Mouse (Mus musculus) layer of hippocampus, adult 9-11 months (tissue): ENCODE results near the gene Doc2a.

Source experiments
- DNase-seq: peaks from one replicate; pipeline ENCODE4 v3.0.0; 2022

Doc2a gene

DNA sequence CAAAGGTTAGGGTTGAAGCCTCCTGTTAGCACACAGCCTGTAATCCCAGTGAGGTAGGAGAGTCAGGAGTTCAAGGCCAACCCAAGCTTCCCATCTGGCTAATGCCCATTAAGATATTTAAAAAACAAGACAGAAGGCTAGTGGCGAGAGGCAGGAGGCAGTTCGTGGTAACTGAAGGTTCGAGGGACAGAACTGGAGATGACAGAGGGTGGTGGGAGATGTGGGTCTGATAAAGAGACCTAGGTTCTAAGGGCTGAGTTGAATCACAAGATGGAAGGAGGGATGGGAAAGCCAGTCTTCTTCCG is at the start of gene Doc2a:
TSS of gene Doc2a (plus strand) at position 301 of the 305 bp plus-strand sequence.
- DNase-seq = no peak

DNA sequence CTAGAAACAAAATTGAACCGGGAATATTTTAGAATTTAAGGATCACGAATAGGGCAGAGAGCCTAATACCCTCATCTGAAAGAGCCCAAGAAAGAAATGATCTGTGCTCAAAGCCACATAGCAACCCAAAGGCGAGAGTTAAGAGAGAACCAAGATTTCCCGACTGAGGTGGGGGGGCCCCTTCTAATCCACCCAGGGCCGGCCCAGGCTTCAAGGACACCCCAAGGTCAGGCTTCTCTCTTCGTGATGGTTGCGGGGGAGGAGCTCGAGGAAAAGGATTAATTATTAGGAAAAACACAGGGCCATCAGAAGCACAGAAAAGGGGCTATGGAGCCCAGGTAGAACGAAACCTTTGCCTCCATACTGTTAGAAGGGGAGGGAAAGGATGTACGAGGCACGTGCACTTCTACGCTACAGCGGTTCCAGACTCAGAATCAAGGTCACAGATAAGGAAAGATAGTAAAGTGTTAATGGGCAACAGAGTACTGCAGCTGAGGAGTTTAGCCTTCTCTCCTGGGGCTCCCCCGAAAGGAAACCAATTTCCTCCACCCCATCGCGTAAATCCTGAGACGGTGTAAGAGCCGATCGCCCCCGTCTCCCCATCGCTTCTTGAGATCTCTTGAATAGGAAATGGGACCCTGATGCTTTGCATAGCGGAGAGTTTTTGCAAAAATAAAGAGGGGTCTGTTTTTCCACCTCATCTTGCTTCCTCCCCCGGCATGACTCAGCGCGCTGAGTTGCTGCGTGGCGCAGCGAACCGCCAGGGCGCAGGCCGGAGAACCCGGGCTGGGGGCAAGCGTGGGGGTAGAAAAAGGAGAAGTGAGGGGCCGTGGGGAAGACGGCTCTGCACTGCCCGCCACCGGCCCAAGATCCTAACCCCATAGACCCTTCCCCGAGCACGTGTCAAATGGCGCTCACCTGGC is 48.8 kb upstream of the Doc2a start:
- DNase-seq = no peak

DNA sequence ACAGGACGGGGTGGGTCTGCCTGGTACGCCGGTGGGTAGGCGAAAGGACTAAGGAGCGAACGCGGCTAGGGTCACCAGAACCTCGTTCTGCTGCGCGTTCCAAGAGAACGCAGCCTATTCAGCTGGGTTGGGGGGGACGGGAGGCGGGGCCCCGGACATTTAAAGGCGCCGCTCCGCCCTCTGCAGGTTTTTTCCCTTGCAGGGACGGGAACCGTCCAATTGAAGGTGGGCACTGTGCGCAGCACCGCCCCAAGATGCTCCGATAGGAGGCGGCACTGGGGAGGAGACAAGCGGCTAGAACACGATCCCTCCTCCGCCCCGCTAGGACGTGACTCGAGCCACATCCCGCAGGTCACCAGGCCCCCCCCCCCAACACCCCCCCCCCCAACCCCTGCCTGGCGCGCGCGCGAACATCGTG is 48.2 kb upstream of the Doc2a start:
- peak; percentile 98 for DNase-seq

DNA sequence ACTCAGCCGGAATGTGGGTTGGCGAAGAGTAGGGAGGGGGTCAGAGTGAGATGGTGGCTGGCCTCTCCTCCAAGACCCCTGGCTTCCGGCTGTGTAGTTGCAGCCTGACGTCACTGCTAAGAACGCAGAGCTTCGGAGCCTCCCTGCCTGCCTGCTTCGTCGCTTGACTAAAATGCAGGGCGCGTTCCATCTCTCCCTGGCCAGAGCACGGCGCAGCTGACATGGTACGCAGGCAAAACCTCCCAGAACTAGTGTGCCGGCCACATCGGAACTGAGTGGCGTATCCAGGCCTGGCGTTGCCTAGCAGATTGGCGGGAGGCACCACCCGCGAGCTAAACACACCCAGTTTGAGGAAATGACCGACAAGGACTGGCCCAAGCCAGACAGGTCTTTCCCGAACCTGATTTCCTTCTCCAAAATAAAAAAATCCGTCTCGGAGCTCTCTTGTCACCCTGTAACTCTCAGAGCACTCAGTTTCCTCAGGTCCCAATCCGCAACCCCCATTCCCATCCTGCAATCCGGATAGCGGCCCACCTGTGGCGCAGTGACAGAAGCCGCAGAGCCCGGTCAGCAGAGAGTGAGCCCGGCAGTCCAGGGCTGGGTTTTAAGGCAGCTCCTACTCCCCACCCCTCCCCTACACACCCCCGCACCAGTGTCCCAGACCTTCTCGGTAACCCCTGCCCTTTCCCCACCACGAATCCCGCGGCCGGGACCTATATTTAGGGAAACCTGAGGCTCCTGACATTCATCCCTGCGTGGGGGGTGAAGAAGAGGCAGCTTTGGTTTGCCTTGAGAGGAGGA is 47.5 kb upstream of the Doc2a start:
- no peak for DNase-seq

DNA sequence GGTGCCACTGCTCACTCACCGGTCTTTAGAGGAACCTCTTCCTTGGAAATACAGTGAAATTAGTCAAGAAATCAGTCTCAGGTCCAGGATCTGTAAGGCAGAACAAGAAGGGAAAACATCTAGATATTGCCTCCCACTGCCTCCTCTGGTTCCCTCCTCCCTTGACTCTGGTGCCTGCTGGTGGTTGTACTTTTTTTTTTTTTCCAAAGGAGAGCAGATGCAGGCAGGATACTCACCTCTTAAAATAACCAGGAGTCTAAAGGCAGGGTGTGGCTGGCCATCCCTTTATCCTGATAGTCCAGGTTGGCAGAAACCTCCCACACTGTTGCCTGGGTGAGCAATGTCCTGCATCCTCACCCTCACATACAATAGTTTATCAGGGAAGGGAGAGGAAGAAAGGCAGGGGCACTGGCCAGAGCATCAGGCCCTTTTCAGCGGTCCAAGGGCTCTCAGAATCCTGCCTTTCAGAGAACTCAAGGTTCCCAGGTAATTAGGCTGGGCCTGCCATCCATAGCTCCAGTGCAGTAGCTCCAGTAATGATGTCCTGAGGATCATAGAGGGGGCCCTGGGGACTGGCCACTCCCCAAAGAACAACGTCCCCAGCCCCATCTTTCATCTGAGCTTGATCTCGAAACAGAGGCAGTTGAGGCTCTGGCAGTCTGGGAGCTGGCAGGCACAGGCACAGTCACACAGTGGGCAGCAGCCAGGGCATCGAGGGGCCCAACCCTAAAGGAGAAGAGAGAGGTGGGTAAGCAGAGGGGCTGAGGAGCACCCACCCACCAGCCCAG is 46.8 kb upstream of the Doc2a start:
- no peak for DNase-seq

DNA sequence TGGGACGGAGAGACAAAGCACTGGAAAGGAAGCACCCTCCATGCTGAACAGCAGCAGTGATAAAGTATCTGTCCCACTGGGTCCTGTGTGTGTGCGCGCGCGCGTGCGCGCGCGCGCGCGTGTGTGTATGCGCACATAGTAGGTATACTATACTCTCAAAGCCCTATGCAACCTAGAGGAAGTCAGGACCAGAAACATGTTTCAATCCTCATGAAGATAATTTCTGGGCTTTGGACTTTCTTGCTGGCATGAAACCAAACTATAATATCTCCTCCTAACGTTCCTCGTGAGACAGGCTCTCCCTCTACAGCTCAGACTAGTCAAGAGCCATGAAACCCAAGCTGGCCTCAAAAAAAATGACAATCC is 46.2 kb upstream of the Doc2a start:
- DNase-seq = no peak

DNA sequence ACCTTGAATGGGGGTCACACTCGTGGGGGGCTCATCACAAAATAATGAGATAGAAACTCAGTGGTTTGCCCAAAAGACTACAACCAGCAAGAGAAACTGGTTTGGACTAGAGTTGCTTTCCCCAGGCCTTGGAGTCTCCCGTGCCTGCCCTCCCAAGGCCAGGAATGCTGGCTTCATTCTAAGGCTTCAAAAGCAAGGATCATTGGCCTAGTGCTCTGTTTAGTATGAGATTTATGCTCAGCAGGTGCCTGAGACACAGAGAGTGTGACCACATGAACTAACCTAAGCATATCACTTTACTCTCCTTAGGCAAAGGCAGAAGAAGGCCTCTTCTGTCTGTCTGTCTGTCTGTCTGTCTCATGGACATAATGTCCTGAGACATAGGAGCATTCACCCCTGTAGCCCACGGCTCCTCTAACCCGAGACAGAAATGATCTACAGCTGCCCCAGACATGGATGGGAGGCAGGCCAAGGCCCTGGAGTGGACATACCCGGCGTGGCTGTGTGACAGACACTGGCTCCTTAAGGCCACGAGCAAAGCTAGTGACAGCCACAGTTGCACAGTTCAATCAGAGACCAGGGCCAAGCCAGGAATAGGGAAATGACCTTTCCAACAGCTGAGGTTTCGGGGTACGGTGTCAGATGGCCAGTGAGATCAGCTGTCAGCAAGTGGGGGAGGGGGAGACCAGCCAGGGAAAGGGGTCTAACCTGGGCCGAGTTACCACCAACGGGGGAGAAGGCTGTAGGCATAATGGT is 44.9 kb upstream of the Doc2a start:
- DNase-seq = no peak

DNA sequence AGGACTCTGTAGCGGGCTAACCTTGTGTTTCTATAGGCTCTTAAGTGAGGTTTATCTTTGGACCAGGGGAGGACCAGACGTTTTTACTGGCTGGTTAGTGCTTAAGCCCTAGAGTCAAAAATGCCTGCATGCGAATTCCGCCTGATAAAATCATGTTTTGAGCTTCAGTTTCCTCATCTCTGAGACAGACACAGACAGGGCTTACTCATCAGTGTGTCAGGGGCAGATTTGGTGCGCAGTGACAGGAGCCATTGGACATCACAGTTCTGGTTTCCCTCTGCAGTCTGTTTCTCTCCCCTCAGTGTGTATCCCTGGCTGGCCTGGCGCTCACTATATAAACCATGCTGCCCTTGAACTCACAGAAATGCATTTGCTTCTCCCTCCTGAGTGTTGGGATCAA is 44.0 kb upstream of the Doc2a start:
- DNase-seq = no peak

DNA sequence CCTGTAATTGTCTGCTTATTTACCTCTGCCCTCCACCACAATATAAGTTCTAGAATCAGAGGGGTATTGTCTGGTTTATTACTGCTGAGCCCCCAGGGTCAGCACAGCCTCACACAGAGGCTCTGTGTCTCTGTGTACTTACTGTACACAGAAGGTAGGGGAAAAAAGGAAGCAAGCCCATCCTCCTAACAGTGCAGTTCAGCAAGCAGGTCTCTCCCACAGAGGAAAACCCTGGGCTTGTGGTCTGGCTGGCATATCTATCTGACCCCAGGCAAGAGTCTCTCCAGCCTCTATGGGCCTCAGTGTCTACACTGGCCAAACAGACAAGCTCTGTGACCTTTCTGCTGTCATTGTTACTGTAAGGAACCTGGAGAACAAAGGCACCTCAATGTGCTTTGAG is 43.5 kb upstream of the Doc2a start:
- no peak for DNase-seq

DNA sequence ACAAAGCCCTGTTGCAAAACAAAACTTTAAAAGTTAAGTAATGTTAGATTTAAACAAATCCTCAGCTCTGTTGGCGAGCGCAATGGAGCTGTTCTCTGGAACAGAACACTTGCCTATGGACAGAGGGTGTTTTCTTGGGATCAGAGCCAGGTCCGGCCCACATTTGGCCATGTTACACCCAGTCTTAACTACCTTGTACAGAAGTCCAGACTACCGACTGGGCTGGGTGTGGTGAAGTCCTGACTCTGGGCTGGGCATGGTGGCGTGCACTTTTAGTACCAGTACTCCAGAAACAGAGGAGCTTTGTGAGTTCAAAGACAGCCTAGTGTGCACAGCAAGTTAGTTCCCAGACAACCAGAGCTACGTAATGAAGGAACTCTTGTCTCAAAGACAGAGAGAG is 40.3 kb upstream of the Doc2a start:
- no peak for DNase-seq

DNA sequence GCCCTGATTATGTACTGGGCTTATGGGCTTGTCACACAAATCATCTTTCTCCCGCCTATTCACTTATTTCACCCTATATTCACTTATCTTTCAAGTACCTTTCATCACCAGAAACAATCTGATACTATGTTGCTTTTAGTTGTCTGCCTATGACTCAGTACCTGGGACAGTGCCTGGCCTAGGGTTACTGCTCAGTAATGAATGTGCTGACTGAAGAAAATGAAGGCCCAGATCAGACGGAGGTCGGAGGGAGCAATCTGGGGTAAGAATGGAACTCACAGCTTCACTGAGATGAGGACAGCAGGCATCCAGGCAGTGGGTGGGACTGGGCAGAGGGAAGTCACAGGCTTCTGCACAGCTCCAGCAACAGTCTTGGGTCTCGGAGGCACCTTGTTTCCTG is 39.8 kb upstream of the Doc2a start:
- no peak for DNase-seq

DNA sequence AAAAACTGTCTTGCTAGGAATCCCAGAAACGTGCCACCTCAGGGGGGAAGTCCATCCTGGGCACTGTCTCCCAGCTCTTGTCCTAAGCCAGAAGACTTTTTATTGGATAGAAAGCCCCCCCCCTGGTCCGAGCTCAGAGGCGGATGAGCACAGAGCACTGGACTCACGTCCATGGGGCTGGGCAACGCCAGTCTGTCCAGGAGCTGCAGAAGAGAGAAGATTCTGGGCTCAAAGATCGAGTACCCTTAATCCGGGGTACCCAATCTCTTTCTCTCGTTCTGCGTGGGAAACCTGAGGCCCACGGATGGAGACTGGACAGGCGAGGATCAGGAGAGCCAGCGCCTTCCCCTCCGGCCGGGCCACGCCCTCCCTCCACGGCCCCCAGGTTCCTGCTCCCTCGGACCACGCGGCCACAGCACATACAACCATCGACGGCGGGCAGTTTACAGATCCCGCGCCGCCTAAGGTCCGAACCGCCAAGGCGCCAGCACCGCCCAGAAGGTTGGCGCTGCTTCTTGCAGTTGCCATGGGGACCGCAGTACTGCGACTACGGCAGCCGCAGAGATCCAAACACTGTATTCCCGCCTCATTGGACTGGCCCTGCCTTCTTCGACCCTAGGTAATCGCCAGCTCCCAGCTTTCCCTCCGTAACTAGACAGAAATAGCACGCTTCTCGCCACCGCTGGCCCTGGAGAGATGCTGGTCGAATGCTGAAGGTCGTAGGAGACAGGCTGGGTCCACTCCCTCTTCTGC is 38.3 kb upstream of the Doc2a start:
- DNase-seq = peak; percentile 88

DNA sequence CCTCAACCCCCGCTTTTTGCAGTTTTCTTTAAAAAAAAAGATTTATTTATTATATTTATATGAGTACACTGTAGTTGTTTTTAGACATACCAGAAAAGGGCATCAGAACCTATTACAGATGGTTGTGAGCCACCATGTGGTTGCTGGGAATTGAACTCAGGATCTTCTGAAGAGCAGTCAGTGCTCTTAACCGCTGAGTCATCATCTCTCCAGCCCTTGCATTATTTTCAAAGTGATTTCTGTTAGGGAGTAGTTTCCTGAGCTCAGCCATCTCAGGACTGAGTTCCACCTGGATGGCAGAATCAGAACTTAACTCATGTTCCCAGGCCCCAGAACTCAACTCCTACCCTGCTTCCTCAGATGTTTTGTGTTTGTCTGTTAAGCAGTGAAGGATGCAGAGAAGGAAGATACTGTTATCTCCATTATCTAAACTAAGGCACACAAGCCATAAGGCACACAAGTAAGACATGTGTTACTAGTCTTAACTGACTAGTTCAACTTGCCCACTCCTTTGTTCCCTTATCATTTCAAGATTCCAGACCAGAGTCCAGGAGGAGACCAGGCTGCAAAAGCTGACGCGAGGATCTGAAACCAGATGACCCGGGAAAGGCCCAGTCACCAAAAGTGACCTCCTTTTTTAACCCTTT is 37.4 kb upstream of the Doc2a start:
- no peak for DNase-seq

DNA sequence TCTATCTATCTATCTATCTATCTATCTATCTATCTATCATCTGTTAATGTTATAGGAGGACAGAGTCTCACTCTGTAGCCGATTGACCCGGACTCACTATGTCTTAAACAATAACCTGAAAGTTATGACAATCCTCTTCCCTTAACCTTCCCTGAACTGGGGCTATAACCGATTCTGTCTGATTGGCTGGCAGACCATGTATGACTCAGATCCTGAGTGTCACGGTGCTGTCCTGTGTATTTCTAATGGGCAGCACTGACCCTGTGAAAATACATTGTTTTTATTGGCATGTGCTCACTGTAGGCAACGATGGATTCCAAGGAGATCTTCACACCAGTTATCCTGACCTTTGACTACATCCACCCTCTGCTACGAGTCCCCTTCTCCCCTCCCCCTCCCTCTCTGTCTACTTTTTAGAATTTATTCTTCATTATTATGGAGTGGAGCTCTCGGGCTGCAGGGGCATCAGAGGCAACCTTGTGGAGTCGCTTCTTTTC is 31.4 kb upstream of the Doc2a start:
- no peak for DNase-seq

DNA sequence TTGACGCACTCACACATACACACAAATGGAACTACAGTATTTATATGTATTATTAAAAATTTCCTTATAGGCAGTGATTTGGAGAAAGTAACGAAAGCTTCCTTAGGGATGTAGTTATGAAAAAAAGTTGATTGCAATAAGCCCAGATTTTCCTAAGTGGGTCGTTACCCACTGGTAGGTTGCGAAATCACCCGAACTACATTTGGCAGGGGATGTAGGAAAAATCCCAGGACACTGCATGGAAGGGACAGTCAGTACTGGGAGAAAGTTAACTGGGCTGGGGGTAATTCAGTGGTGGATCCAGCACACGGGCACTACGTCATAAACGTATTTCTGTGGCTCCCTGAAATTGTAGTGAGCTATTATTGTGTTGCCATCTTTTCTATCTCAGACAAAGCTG is 30.7 kb upstream of the Doc2a start:
- DNase-seq = no peak

DNA sequence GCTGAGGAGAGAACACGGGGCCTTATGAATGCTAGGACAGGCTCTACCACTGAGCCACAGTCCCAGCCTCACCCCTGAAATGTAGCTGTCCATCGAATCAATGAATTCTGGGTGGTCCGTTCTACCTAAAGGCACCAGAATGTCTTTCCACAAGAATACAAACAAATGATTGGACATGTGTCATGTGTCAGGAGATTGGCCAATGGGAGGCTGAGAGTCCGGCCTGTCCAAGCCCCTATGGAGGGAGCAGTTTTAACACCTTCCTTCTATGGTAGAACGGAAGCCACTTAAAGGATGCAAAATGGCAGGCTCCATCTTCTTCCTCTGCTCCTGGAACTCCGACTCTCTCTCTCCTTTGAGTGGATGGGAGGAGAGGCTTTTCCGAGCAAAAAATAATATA is 29.6 kb upstream of the Doc2a start:
- DNase-seq = no peak

DNA sequence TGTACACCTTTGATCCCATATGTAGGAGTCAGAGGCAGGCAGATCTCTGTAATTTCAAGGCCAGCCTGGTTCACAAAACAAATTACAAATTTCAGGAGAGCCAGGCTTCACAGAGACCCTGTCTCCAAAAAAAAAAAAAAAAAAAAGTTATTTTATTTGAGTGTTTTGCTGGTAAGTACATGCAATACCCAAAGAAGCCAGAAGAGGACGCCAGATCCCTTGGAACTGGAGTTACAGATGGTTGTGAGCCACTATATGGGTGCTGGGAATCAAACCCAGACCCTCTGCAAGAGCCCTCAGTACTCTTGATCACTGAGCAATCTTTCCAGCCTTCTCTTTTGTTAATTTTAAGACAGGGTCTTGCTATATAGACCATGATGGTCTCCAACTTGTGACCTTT is 28.4 kb upstream of the Doc2a start:
- DNase-seq = no peak

DNA sequence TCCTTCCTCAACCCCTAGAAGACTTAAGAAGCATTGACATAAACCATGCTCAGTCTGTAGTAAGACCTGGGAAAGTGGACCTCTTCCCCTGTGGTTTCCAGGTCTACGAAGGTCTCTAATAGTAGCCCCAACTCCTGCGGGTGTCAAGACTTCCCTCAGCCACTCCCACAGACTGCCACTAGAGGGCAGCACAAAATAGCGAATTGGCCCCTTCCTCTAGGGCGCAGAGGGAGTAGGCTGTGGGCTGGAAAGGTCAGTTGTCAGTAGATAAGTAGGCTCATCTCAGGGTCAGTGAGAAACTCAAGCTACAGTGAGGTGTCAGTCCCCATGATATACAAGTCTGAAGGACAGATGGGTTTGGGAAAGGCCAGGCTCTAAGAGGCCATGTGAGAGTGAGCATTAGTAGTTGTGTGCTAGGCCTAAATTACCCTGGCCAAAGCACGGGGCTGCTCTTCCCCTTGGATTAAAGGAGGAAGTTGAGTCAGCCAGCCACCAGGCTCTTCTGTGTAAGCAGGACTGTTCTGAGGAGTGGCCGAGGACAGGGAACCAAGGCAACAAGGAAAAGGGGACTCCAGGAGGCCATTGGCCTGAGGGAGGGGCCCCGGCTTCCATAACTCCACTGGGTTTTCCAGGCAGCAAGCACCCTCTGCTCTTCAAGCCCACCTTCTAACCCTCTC is 25.2 kb upstream of the Doc2a start:
- DNase-seq = peak; percentile 66

DNA sequence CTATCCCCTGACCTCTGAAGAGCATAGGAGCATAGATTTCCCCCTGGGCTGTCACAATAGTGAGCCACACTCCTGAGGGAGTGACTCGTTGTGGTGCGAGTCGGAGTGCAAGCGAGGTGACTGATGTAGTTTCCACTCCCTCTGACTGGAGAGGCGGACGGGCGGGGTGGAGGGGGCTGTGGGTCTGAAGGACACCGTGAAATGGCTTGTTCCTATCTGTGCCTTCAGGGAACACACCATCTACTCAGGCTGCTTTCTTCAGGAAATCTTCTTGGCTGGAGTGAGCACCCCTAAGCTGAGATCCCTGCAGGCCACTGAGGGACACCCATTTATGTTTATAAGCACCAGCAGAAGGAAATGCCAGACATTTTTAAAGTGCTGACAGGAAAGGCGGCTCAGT is 24.5 kb upstream of the Doc2a start:
- no peak for DNase-seq

DNA sequence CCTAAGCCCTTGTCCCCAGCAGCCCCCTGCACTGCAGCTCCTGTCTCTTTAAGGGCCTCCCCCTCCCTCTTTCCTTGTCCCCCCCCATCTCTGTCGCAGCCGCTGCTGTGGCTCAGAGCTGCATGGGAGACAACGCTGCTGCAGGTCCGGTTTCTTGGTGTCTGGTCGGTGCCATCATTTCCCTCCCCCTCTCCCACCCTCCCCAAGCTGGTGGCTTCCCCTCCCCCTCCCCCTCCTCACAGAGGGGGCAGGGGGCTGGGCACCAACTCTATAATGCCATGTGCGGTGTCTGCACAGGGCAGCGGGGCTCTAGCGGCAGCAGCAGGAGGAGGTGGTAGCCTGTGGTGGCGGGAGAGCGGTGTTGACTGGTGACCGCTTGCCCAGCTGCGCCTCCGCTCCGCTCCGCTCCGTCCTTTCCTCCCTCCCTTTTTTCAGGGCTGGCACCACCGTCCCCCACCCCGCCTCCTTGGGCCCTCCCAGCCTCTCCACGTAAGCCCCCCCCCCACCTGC is 24.0 kb upstream of the Doc2a start:
- no peak for DNase-seq

DNA sequence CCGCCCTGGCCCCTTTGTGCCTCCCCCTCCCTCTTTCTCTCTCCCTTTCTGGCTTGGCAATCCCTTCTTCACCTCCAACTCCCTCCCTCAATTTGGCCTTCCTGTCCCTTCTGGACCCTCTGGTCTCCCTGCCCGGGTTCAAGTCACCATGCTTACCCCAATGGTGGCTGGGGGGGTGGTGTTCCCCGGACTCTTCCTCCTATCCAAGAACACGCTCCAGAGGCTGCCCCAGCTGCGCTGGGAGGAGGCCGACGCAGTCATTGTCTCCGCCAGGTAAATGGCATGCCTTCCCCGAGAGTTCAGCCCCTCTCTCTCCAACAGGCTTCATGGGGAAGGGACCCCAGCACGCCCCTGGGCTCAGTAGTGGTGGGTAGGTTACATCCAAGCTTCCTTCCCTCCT is 23.3 kb upstream of the Doc2a start:
- no peak for DNase-seq
